Mouse (Mus musculus): ENCODE measurements around the gene Ap1b1. TPM values are rescaled to one million over a fixed set of nuclear protein-coding genes. Genes with fewer than 3 reads are reported as not detected.

Gene Ap1b1
- polyA plus RNA-seq, 1 experiment from 2014 or later: 58.6 TPM

GRCm38 (mm10) chr11:4967549-4967948 lies 19.1 kb upstream of the Ap1b1 start:
- no peaks in the 10 kb centered on the region for H3K36me3 ChIP-seq (replicated peaks)
- no peak for DNase-seq (ENCODE audit: low spot score)
- no peak overlapping the region for H3K27ac ChIP-seq (replicated peaks)
- no peaks in the 10 kb centered on the region for H3K9me3 ChIP-seq
- H3K4me3 ChIP-seq: no peak overlapping the region
- 63% methylated on average over 2 of the region's 2 CpGs for WGBS
- H3K4me1 ChIP-seq: peaks cover 11% of the 10 kb centered on the region; the same call in 1 of the 2 replicates
- H3K27me3 ChIP-seq (replicated peaks; ENCODE audit: low read depth, poor library complexity, severe bottlenecking): no peaks in the 10 kb centered on the region

GRCm38 (mm10) chr11:4968376-4968775 lies 18.2 kb upstream of the Ap1b1 start:
- no peaks in the 10 kb centered on the region for H3K27me3 ChIP-seq (replicated peaks; ENCODE audit: low read depth, poor library complexity, severe bottlenecking)
- 76% methylated on average over 10 of the region's 10 CpGs for WGBS
- no peak overlapping the region for H3K27ac ChIP-seq (replicated peaks)
- no peaks in the 10 kb centered on the region for H3K9me3 ChIP-seq
- no peak for DNase-seq (ENCODE audit: low spot score)
- H3K4me3 ChIP-seq: no peak overlapping the region
- no peaks in the 10 kb centered on the region for H3K36me3 ChIP-seq (replicated peaks)
- H3K4me1 ChIP-seq: peaks cover 10% of the 10 kb centered on the region; the same call in 1 of the 2 replicates

- Histone ChIP-seq H3K9me3 (no peaks in the 10 kb centered on the region), H3K27me3 (replicated peaks; ENCODE audit: low read depth, poor library complexity, severe bottlenecking) (0 out of 2 replicates have a peak, but pooled peaks cover 10% of the 10 kb centered on the region), H3K4me1 (peaks cover 7% of the 10 kb centered on the region; the same call in 1 of the 2 replicates), H3K27ac (replicated peaks) (no peak overlapping the region), H3K4me3 (no peak overlapping the region), H3K36me3 (replicated peaks) (no peaks in the 10 kb centered on the region)
- DNase-seq (ENCODE audit: low spot score): peak; percentile 64
- WGBS: 62% methylated on average over 13 of the region's 13 CpGs
Measured at GRCm38 (mm10) chr11:4972967-4973870, 13.4 kb upstream of the Ap1b1 start.

GRCm38 (mm10) chr11:4973871-4974256 lies 12.8 kb upstream of the Ap1b1 start:
- DNase-seq (ENCODE audit: low spot score): no peak
- 93% methylated on average over 2 of the region's 2 CpGs for WGBS
- H3K4me1 ChIP-seq: 0 out of 2 replicates have a peak, but pooled peaks cover 3% of the 10 kb centered on the region
- no peak overlapping the region for H3K4me3 ChIP-seq
- no peak overlapping the region for H3K27ac ChIP-seq (replicated peaks)
- 0 out of 2 replicates have a peak, but pooled peaks cover 10% of the 10 kb centered on the region for H3K27me3 ChIP-seq (replicated peaks; ENCODE audit: low read depth, poor library complexity, severe bottlenecking)
- no peaks in the 10 kb centered on the region for H3K9me3 ChIP-seq
- no peaks in the 10 kb centered on the region for H3K36me3 ChIP-seq (replicated peaks)

- H3K4me3 ChIP-seq: no peak overlapping the region
- 0 out of 2 replicates have a peak, but pooled peaks cover 3% of the 10 kb centered on the region for H3K4me1 ChIP-seq
- H3K36me3 ChIP-seq (replicated peaks): no peaks in the 10 kb centered on the region
- no peak for DNase-seq (ENCODE audit: low spot score)
- H3K27me3 ChIP-seq (replicated peaks; ENCODE audit: low read depth, poor library complexity, severe bottlenecking): 0 out of 2 replicates have a peak, but pooled peaks cover 10% of the 10 kb centered on the region
- H3K27ac ChIP-seq (replicated peaks): no peak overlapping the region
- H3K9me3 ChIP-seq: no peaks in the 10 kb centered on the region
- 79% methylated on average over 11 of the region's 11 CpGs for WGBS
Measured at GRCm38 (mm10) chr11:4974376-4975122, 12.1 kb upstream of the Ap1b1 start.

- Histone ChIP-seq H3K4me1 (0 out of 2 replicates have a peak, but pooled peaks cover 3% of the 10 kb centered on the region), H3K9me3 (no peaks in the 10 kb centered on the region), H3K27ac (replicated peaks) (no peak overlapping the region), H3K36me3 (replicated peaks) (no peaks in the 10 kb centered on the region), H3K4me3 (peak overlapping the region; percentile 37; the same call in 1 of the 2 replicates), H3K27me3 (replicated peaks; ENCODE audit: low read depth, poor library complexity, severe bottlenecking) (0 out of 2 replicates have a peak, but pooled peaks cover 10% of the 10 kb centered on the region)
- 5% methylated on average over 14 of the region's 14 CpGs for WGBS
- DNase-seq (ENCODE audit: low spot score): peak; percentile 76
Measured at GRCm38 (mm10) chr11:4975623-4976022, 11.0 kb upstream of the Ap1b1 start.

- WGBS: 79% methylated on average over 3 of the region's 3 CpGs
- peaks cover 14% of the 10 kb centered on the region for H3K4me1 ChIP-seq
- no peaks in the 10 kb centered on the region for H3K36me3 ChIP-seq (replicated peaks)
- H3K9me3 ChIP-seq: no peaks in the 10 kb centered on the region
- H3K27me3 ChIP-seq (replicated peaks; ENCODE audit: low read depth, poor library complexity, severe bottlenecking): no peaks in the 10 kb centered on the region
- H3K4me3 ChIP-seq: no peak overlapping the region
- H3K27ac ChIP-seq (replicated peaks): no peak overlapping the region
- DNase-seq (ENCODE audit: low spot score): no peak
Measured at GRCm38 (mm10) chr11:4983010-4983409, 3.6 kb upstream of the Ap1b1 start.

GRCm38 (mm10) chr11:4983538-4983937 lies 3.1 kb upstream of the Ap1b1 start:
- 79% methylated on average over 2 of the region's 2 CpGs for WGBS
- H3K4me1 ChIP-seq: peaks cover 15% of the 10 kb centered on the region
- H3K27me3 ChIP-seq (replicated peaks; ENCODE audit: low read depth, poor library complexity, severe bottlenecking): no peaks in the 10 kb centered on the region
- no peaks in the 10 kb centered on the region for H3K9me3 ChIP-seq
- DNase-seq (ENCODE audit: low spot score): no peak
- peaks cover 2% of the 10 kb centered on the region; the same call in 1 of the 2 replicates for H3K36me3 ChIP-seq (replicated peaks)
- no peak overlapping the region for H3K27ac ChIP-seq (replicated peaks)
- no peak overlapping the region for H3K4me3 ChIP-seq

- Histone ChIP-seq H3K27ac (replicated peaks) (no peak overlapping the region; the same call in 1 of the 2 replicates), H3K4me3 (peak overlapping the region; percentile 36; the same call in 1 of the 2 replicates)
- no peak for DNase-seq (ENCODE audit: low spot score)
Measured at GRCm38 (mm10) chr11:4984249-4984648, 2.4 kb upstream of the Ap1b1 start.

GRCm38 (mm10) chr11:4984799-4985198 lies 1.8 kb upstream of the Ap1b1 start:
- Histone ChIP-seq H3K9me3 (no peaks in the 10 kb centered on the region), H3K4me3 (no peak overlapping the region), H3K27ac (replicated peaks) (no peak overlapping the region), H3K36me3 (replicated peaks) (peaks cover 11% of the 10 kb centered on the region), H3K4me1 (peaks cover 15% of the 10 kb centered on the region), H3K27me3 (replicated peaks; ENCODE audit: low read depth, poor library complexity, severe bottlenecking) (no peaks in the 10 kb centered on the region)
- DNase-seq (ENCODE audit: low spot score): no peak
- WGBS: 81% methylated on average over 3 of the region's 3 CpGs

More at GRCm38 (mm10) chr11:4984249-4984648, 2.4 kb upstream of the Ap1b1 start:
- Histone ChIP-seq H3K9me3 (no peaks in the 10 kb centered on the region), H3K36me3 (replicated peaks) (peaks cover 9% of the 10 kb centered on the region; the same call in 1 of the 2 replicates), H3K27me3 (replicated peaks; ENCODE audit: low read depth, poor library complexity, severe bottlenecking) (no peaks in the 10 kb centered on the region), H3K4me1 (peaks cover 15% of the 10 kb centered on the region)
- 4% methylated on average over 5 of the region's 5 CpGs for WGBS

GRCm38 (mm10) chr11:4987487-4987852 lies 846 bp downstream of the Ap1b1 start:
- Histone ChIP-seq H3K9me3 (no peaks in the 10 kb centered on the region), H3K4me3 (peak overlapping the region; percentile 87), H3K36me3 (replicated peaks) (peaks cover 21% of the 10 kb centered on the region), H3K4me1 (peaks cover 15% of the 10 kb centered on the region), H3K27ac (replicated peaks) (peak overlapping the region; percentile 78; the same call in 1 of the 2 replicates), H3K27me3 (replicated peaks; ENCODE audit: low read depth, poor library complexity, severe bottlenecking) (no peaks in the 10 kb centered on the region)
- no peak for DNase-seq (ENCODE audit: low spot score)
- WGBS: 58% methylated on average over 11 of the region's 11 CpGs

- DNase-seq (ENCODE audit: low spot score): no peak
- 92% methylated on average over 3 of the region's 3 CpGs for WGBS
- Histone ChIP-seq H3K27me3 (replicated peaks; ENCODE audit: low read depth, poor library complexity, severe bottlenecking) (no peaks in the 10 kb centered on the region), H3K27ac (replicated peaks) (no peak overlapping the region), H3K4me1 (peaks cover 11% of the 10 kb centered on the region), H3K9me3 (no peaks in the 10 kb centered on the region), H3K4me3 (no peak overlapping the region), H3K36me3 (replicated peaks) (peaks cover 24% of the 10 kb centered on the region)
Measured at GRCm38 (mm10) chr11:4989187-4989586, 2.6 kb downstream of the Ap1b1 start.
